Mouse (Mus musculus): ENCODE data around the gene Stpg3.

DNA sequence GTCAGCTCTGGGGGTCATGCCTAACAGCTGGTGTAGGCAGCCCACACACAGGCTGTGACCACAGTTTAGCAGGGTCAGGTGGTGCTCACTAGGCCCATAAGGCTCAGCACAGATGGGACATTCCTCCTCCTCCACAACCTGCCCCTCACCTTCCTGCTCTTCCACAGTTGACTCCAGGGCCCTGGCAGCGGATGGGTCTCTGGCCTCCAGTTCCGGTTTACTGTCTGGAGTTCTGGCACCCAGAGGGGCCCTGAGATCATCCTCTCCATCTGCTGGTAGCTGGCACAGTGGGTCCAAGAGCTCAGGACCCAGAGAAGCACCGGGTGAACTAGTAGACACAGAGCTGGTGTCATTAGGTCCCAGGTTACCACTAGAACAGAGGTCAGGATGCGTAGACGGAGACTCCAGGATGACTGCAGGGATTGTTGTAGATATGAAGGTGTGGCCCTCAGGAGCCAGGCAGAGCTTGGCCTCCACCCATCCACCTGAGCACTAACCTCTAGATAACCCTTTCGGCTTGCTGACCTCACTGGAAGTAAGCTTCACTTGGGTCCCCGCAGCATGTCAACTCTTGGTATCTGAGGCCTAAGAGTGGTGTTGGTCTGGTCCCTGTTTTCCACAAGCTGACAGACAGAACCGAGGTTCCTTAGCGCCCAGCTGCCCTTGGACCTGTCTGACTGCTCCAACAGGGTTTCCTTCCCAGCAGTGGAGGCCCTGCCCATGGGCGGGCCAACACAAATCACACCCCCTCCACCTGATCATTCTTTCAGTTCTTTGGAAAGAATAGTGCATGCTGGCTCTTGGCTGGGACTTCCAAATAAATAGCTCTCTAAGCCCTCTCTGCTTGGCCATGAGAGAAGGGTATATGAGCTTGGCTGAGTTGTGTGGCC, 32.0 kb upstream of the Stpg3 start, which contains the start of gene AL732309.1:
- TF ChIP-seq POLR2A (IDR thresholded peaks at IDR 0.05; ENCODE audit: extremely low read depth, insufficient read depth, low read length) (no peak), CTCF (IDR thresholded peaks at IDR 0.05; ENCODE audit: extremely low read depth, insufficient read depth, low read length) (no peak)

Data from cortical plate, adult 2 months (tissue).